Mouse (Mus musculus) limb, embryonic 15.5 days (tissue): Measurements from ENCODE around the gene Slc38a9. TPM values are rescaled to one million over a fixed set of nuclear protein-coding genes. Genes with fewer than 3 reads are reported as not detected.
"Not testable (repeated sequence)": the region's sequence is repeated elsewhere in the genome, so short reads cannot be mapped to it uniquely, and the experiment has no call there.

ENCODE experiments used
- ATAC-seq: fragments of 200-750 bp; cut with Nextera tagmentation; 2 replicates; pipeline ENCODE4 v1.8.0; 2017; ENCODE audit warnings: low read depth, moderate TSS enrichment; ENCODE audit not compliant: insufficient number of reproducible peaks, low FRiP score, low TSS enrichment
- H3K27ac ChIP-seq: fragments of 300-500 bp; sonication (generic); 2 replicates; pipeline ENCODE4 v1.5.1; 2015; ENCODE audit warnings: moderate library complexity, mild to moderate bottlenecking, inconsistent platforms
- H3K27me3 ChIP-seq: fragments of 300-500 bp; sonication (generic); 2 replicates; pipeline ENCODE4 v1.6.1; 2015; ENCODE audit warnings: inconsistent platforms
- H3K36me3 ChIP-seq: fragments of 300-500 bp; sonication (generic); 2 replicates; pipeline ENCODE4 v1.6.1; 2015; ENCODE audit warnings: inconsistent platforms
- H3K4me1 ChIP-seq: fragments of 300-500 bp; sonication (generic); 2 replicates; pipeline ENCODE4 v1.6.1; 2015; ENCODE audit warnings: inconsistent platforms
- H3K4me2 ChIP-seq: fragments of 300-500 bp; sonication (generic); 2 replicates; pipeline ENCODE4 v1.6.1; 2015; ENCODE audit warnings: mild to moderate bottlenecking, inconsistent platforms
- H3K4me3 ChIP-seq: fragments of 300-500 bp; sonication (generic); 2 replicates; pipeline ENCODE4 v1.5.1; 2015; ENCODE audit warnings: mild to moderate bottlenecking, inconsistent platforms
- H3K9ac ChIP-seq: fragments of 300-500 bp; sonication (generic); 2 replicates; pipeline ENCODE4 v1.6.1; 2015; ENCODE audit warnings: inconsistent platforms
- H3K9me3 ChIP-seq: fragments of 300-500 bp; sonication (generic); 2 replicates; pipeline ENCODE4 v1.6.1; 2016; ENCODE audit warnings: inconsistent platforms
- WGBS: fragments of 180-500 bp; shearing (Covaris S2); methylation state at CpG from one replicate; pipeline ENCODE4 v1.1.7; 2015; 5-methylcytosine and 5-hydroxymethylcytosine counted together
- polyA plus RNA-seq: library from polyadenylated mRNA; unstranded; fragments of >200 nt; fragmentation: Nextera tagmentation; extraction: Ambion mirVana; gene quantifications from 2 replicates; pipeline ENCODE4 v1.2.1, GENCODE M21; 2015

Slc38a9 gene
- polyA plus RNA-seq, 1 experiment from 2014 or later, result 17.9 TPM

GRCm38 (mm10) chr13:112692870-112693553, 32.5 kb downstream of the Slc38a9 start:
- Histone ChIP-seq H3K27me3 (no peaks in the 10 kb centered on the region), H3K9me3 (no peaks in the 10 kb centered on the region), H3K9ac (no peak overlapping the region), H3K27ac (no peak overlapping the region), H3K36me3 (peaks cover 11% of the 10 kb centered on the region), H3K4me1 (no peaks in the 10 kb centered on the region), H3K4me3 (no peak overlapping the region), H3K4me2 (no peak overlapping the region)
- ATAC-seq, result no peak
- 89% methylated on average over 10 of the region's 10 CpGs for WGBS

GRCm38 (mm10) chr13:112695526-112696240, 35.1 kb downstream of the Slc38a9 start:
- H3K27ac ChIP-seq, result no peak overlapping the region
- no peak overlapping the region for H3K4me2 ChIP-seq
- 94% methylated on average over 8 of the region's 8 CpGs for WGBS
- no peak overlapping the region for H3K9ac ChIP-seq
- H3K27me3 ChIP-seq, result no peaks in the 10 kb centered on the region
- ATAC-seq, result no peak
- no peaks in the 10 kb centered on the region for H3K4me1 ChIP-seq
- H3K4me3 ChIP-seq, result no peak overlapping the region
- H3K9me3 ChIP-seq, result no peaks in the 10 kb centered on the region
- H3K36me3 ChIP-seq, result peaks cover 6% of the 10 kb centered on the region

DNA sequence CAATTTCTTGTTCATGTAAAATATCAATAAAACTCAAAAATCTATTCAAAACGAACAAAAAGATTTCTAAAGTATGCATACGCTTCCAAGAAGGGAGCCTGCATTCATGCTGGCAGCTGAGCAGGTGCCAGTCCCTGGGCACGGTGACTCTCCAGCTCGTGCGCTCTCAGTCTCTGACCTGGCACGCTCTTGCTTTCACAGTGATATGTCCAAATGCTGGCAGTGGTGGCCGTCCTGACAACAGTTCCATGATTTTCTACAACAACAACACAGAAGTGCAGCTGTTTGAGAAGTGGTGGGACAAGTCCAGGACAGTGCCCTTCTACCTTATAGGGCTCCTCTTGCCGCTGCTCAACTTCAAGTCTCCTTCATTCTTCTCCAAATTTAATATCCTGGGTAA, 40.7 kb downstream of the Slc38a9 start:
- no peak for ATAC-seq
- Histone ChIP-seq H3K4me3 (no peak overlapping the region), H3K27ac (no peak overlapping the region), H3K36me3 (no peaks in the 10 kb centered on the region), H3K9me3 (no peaks in the 10 kb centered on the region), H3K4me1 (no peaks in the 10 kb centered on the region), H3K4me2 (no peak overlapping the region), H3K27me3 (no peaks in the 10 kb centered on the region), H3K9ac (no peak overlapping the region)
- WGBS, result 85% methylated on average over 8 of the region's 8 CpGs

- Histone ChIP-seq H3K27me3 (no peaks in the 10 kb centered on the region), H3K36me3 (no peaks in the 10 kb centered on the region), H3K9me3 (no peaks in the 10 kb centered on the region), H3K9ac (no peak overlapping the region), H3K27ac (no peak overlapping the region), H3K4me2 (no peak overlapping the region), H3K4me3 (no peak overlapping the region), H3K4me1 (no peaks in the 10 kb centered on the region)
- ATAC-seq, result no peak
- 85% methylated on average over 4 of the region's 4 CpGs for WGBS
Measured at GRCm38 (mm10) chr13:112706351-112706750, 45.8 kb downstream of the Slc38a9 start.

- Histone ChIP-seq H3K36me3 (no peaks in the 10 kb centered on the region), H3K27ac (no peak overlapping the region), H3K4me2 (no peak overlapping the region), H3K9ac (no peak overlapping the region), H3K4me3 (no peak overlapping the region), H3K27me3 (no peaks in the 10 kb centered on the region), H3K4me1 (no peaks in the 10 kb centered on the region), H3K9me3 (no peaks in the 10 kb centered on the region)
- ATAC-seq, result no peak
- 76% methylated on average over 15 of the region's 15 CpGs for WGBS
Measured at GRCm38 (mm10) chr13:112720078-112720736, 59.7 kb downstream of the Slc38a9 start.

DNA sequence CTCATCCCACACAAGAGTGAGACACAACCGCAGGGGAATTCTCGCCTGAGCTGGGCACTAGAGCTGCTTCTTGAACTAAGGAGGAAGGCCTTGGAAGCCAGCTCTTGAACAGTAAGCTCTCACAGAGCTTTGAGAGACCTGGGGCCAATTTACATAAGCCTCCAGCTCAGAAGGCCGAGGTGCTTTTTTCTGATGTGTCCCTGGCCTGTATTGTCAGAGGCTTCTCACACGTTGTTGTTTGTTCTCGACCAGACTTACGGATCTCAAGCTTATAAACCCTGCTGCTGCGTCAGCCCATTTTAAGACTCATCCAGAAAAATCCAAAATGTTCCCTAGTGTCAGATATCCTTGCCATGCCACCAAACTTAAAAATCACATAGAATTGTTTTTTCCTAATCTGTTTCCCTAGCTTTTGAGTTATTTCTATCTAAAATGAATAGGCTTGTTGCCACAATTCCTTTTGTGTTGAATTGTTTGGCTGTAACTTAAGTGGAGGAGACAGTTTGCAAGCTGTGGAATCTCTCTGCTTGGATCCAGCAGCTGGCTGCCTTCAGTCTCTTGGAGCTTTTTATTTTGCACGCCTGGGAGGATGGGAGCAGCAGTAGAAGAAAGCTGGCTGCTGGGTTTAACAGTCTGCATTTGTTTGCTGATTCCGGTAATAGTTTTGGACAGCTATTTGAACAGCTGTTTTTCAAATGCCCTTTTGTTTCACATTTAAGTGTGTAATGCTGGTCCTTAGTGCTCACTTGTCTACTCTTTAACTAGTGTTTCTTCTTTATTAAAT, 61.6 kb downstream of the Slc38a9 start:
- 39% methylated on average over 9 of the region's 9 CpGs for WGBS
- no peaks in the 10 kb centered on the region for H3K9me3 ChIP-seq
- no peak overlapping the region for H3K4me3 ChIP-seq
- no peaks in the 10 kb centered on the region for H3K4me1 ChIP-seq
- no peak overlapping the region for H3K9ac ChIP-seq
- H3K27me3 ChIP-seq, result no peaks in the 10 kb centered on the region
- ATAC-seq, result peak; percentile 77; the same call in 1 of the 2 replicates
- no peak overlapping the region for H3K4me2 ChIP-seq
- H3K36me3 ChIP-seq, result no peaks in the 10 kb centered on the region
- H3K27ac ChIP-seq, result peak overlapping the region; percentile 72

GRCm38 (mm10) chr13:112724260-112724659, 63.7 kb downstream of the Slc38a9 start:
- not testable (repeated sequence) for H3K4me3 ChIP-seq, H3K9ac ChIP-seq, H3K4me1 ChIP-seq, H3K4me2 ChIP-seq, H3K27me3 ChIP-seq, ATAC-seq, H3K9me3 ChIP-seq, H3K36me3 ChIP-seq, H3K27ac ChIP-seq

- Histone ChIP-seq H3K27ac (no peak overlapping the region), H3K4me3 (no peak overlapping the region), H3K36me3 (no peaks in the 10 kb centered on the region), H3K4me1 (no peaks in the 10 kb centered on the region), H3K4me2 (no peak overlapping the region), H3K9me3 (no peaks in the 10 kb centered on the region), H3K9ac (no peak overlapping the region), H3K27me3 (no peaks in the 10 kb centered on the region)
- WGBS, result 84% methylated on average over 3 of the region's 3 CpGs
- no peak for ATAC-seq
Measured at GRCm38 (mm10) chr13:112726002-112726401, 65.5 kb downstream of the Slc38a9 start.

GRCm38 (mm10) chr13:112733311-112733710, 72.8 kb downstream of the Slc38a9 start:
- Histone ChIP-seq H3K27ac (no peak overlapping the region), H3K4me1 (peaks cover 4% of the 10 kb centered on the region; the same call in 1 of the 2 replicates), H3K4me3 (no peak overlapping the region), H3K4me2 (no peak overlapping the region), H3K36me3 (no peaks in the 10 kb centered on the region), H3K9ac (no peak overlapping the region), H3K27me3 (no peaks in the 10 kb centered on the region), H3K9me3 (no peaks in the 10 kb centered on the region)
- WGBS, result 74% methylated on average over 12 of the region's 12 CpGs
- no peak for ATAC-seq

DNA sequence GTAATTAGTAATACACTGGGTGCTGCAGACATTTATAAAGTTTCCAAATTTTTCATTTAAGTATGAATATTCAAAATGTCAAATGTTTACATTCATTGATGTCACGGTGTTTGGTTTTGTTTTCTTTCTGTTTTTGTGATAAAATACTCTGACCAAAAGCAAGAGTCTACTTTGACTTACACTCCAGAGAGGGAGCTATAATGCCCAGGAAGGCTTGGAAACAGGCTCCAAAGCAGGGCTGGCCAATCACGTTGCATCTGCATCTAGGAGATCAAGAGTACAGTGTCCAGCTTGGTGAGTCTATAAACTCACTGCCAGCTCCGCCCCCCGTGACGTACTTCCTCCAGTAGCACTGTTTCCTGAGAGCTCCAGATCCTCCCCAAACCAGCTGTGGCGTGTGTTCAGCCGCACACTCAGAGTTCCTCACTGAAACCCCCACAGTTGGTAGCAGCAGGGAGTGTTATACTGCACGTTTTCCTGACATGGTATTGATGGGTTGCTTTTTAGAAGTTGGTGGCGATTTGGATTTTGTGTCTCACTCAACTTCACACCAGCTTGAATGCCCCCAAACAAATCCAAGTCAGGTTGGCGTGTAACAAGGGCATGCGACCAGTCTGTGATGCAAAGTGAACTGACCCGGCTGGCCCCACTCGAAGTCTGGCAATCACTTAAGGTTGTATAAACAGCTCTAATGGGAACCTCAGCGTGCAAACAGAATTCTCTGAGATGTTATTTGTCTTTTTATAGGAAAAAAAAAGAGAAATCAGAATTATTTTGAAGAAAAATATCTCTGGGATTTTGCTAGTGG, 74.6 kb downstream of the Slc38a9 start:
- no peak overlapping the region for H3K4me2 ChIP-seq
- WGBS, result 63% methylated on average over 14 of the region's 14 CpGs
- 0 out of 2 replicates have a peak, but pooled peaks have one; percentile 35 for ATAC-seq

GRCm38 (mm10) chr13:112736407-112736806, 75.9 kb downstream of the Slc38a9 start:
- Histone ChIP-seq H3K27ac (no peak overlapping the region), H3K27me3 (no peaks in the 10 kb centered on the region), H3K9me3 (no peaks in the 10 kb centered on the region), H3K9ac (no peak overlapping the region), H3K36me3 (no peaks in the 10 kb centered on the region), H3K4me3 (no peak overlapping the region), H3K4me1 (peaks cover 4% of the 10 kb centered on the region; the same call in 1 of the 2 replicates), H3K4me2 (no peak overlapping the region)
- no peak for ATAC-seq
- 76% methylated on average over 10 of the region's 10 CpGs for WGBS

More for the DNA sequence above, 74.6 kb downstream of the Slc38a9 start:
- Histone ChIP-seq H3K9ac (no peak overlapping the region), H3K9me3 (no peaks in the 10 kb centered on the region), H3K27ac (no peak overlapping the region), H3K4me1 (peaks cover 4% of the 10 kb centered on the region; the same call in 1 of the 2 replicates), H3K4me3 (no peak overlapping the region), H3K36me3 (no peaks in the 10 kb centered on the region), H3K27me3 (no peaks in the 10 kb centered on the region)
